Mouse (Mus musculus): ENCODE data around the gene Cd101.

Gene Cd101

GRCm38 (mm10) chr3:101041997-101042396 is 12.6 kb upstream of the Cd101 start:
- DNase-seq (ENCODE audit: low spot score in 2 of 2), result no peak

GRCm38 (mm10) chr3:101037984-101038545 is 8.7 kb upstream of the Cd101 start:
- DNase-seq (ENCODE audit: low spot score in 2 of 2), result peak in 1 of 2 experiments; percentile 32

GRCm38 (mm10) chr3:101036001-101036400 is 6.6 kb upstream of the Cd101 start:
- DNase-seq (ENCODE audit: low spot score in 2 of 2), result no peak

GRCm38 (mm10) chr3:101034509-101034908 is 5.2 kb upstream of the Cd101 start:
- DNase-seq (ENCODE audit: low spot score in 2 of 2), result no peak

- peak in 1 of 2 experiments; percentile 30 for DNase-seq (ENCODE audit: low spot score in 2 of 2)
These were observed 4.3 kb upstream of the Cd101 start for GRCm38 (mm10) chr3:101033644-101034043.

GRCm38 (mm10) chr3:101031456-101032142 is 2.2 kb upstream of the Cd101 start:
- no peak for DNase-seq (ENCODE audit: low spot score in 2 of 2)

GRCm38 (mm10) chr3:101030630-101031029 is 1.3 kb upstream of the Cd101 start:
- DNase-seq (ENCODE audit: low spot score in 2 of 2), result no peak

GRCm38 (mm10) chr3:101026741-101027140 is 2.6 kb downstream of the Cd101 start:
- DNase-seq (ENCODE audit: low spot score in 2 of 2), result no peak

- no peak for DNase-seq (ENCODE audit: low spot score in 2 of 2)
These were observed 6.4 kb downstream of the Cd101 start for GRCm38 (mm10) chr3:101022967-101023366.

- no peak for DNase-seq (ENCODE audit: low spot score in 2 of 2)
These were observed 7.8 kb downstream of the Cd101 start for GRCm38 (mm10) chr3:101021481-101022051.

GRCm38 (mm10) chr3:101021073-101021472 is 8.3 kb downstream of the Cd101 start:
- DNase-seq (ENCODE audit: low spot score in 2 of 2), result no peak

GRCm38 (mm10) chr3:101018494-101018893 is 10.9 kb downstream of the Cd101 start:
- DNase-seq (ENCODE audit: low spot score in 2 of 2), result no peak

GRCm38 (mm10) chr3:101016050-101016449 is 13.3 kb downstream of the Cd101 start:
- no peak for DNase-seq (ENCODE audit: low spot score in 2 of 2)

GRCm38 (mm10) chr3:101015254-101015653 is 14.1 kb downstream of the Cd101 start:
- DNase-seq (ENCODE audit: low spot score in 2 of 2), result no peak

GRCm38 (mm10) chr3:101013536-101013935 is 15.8 kb downstream of the Cd101 start:
- no peak for DNase-seq (ENCODE audit: low spot score in 2 of 2)

- DNase-seq (ENCODE audit: low spot score in 2 of 2), result no peak
These were observed 16.4 kb downstream of the Cd101 start for GRCm38 (mm10) chr3:101013005-101013404.

- no peak for DNase-seq (ENCODE audit: low spot score in 2 of 2)
These were observed 16.8 kb downstream of the Cd101 start for GRCm38 (mm10) chr3:101012597-101012996.

- no peak for DNase-seq (ENCODE audit: low spot score in 2 of 2)
These were observed 17.2 kb downstream of the Cd101 start for GRCm38 (mm10) chr3:101012131-101012571.

GRCm38 (mm10) chr3:101011203-101011600 is 18.2 kb downstream of the Cd101 start:
- DNase-seq (ENCODE audit: low spot score in 2 of 2), result no peak

- DNase-seq (ENCODE audit: low spot score in 2 of 2), result no peak
These were observed 18.7 kb downstream of the Cd101 start for GRCm38 (mm10) chr3:101010589-101011202.

GRCm38 (mm10) chr3:101007112-101007782 is 22.1 kb downstream of the Cd101 start:
- no peak for DNase-seq (ENCODE audit: low spot score in 2 of 2)

- DNase-seq (ENCODE audit: low spot score in 2 of 2), result no peak
These were observed 24.0 kb downstream of the Cd101 start for GRCm38 (mm10) chr3:101005392-101005791.
